Mouse (Mus musculus) T-cell, adult 2 months (primary cell): ENCODE data around the gene Bod1.

ENCODE experiments used
- DNase-seq: peaks from one replicate; pipeline ENCODE4 v3.0.0; 2022; ENCODE audit warnings: low spot score

Bod1 gene

DNA sequence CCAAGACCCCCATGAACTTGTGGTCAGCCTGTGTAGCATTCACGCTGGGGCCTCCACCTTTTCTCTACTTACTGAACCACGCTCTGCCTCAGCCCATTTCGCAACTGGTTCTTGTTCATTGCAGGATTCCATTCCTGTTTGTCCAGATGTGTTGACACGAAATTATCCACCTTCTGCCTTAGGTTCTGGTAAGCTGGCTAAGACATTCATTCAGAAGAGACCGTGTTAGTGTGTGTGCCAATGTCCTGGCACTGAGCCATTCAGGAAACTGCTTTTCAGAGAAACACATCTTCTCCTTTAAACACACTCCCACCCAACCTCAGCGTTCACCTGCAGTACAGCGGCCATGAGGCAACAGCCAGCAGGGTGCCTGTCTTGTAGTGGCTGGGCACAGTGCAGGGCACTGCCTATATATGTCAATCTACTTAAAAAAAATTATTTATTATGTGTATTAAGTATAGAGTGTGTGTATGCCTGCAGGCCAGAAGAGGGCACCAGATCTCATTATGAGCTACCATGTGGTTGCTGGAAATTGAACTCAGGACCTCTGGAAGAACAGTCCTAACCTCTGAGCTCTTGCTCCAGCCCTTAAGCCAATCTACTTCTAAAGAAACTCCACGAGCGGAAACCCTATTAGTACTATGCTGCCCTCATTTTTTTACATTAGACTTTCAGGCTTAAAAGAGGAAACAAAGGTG, 2.4 kb downstream of the Bod1 start:
- DNase-seq, result no peak

DNA sequence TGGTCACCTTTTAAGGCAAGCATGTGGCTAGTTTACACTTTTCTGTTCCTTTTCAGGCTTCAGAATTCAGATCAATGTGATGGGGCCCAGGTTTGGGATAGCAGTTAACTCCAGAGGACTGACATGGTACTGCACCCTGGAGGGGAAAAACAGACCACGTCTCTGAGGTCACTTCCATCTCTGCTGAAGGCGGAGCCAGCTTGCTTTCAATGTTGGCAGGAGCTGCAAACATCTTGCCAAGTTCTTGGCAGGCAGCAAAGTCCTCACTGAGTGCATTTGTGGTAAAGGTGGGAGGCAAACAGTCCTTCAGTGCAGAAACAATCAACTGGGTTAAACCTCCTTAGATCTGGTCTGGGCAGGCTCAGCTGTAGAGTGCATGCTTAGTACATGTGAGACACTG, 7.5 kb downstream of the Bod1 start:
- peak; percentile 41 for DNase-seq

DNA sequence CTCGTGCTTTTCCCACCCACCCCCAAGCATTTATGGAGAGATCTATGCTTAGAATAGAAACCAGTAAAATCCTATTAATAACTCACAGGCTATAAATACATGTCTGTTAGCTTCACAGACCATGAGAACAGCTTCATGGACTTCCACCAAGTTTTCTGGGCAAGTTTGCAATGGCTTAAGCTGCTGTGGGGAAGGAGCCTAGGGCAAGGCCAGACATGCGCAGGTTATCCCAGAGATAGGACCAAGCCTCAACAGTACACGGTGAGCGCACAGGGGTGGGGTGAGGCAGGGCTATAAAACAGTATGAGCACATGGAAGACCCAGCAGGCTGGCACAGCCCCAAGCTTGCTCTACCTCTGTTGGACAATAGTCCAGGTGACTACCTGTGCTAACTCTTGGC, 8.2 kb downstream of the Bod1 start:
- DNase-seq, result no peak

DNA sequence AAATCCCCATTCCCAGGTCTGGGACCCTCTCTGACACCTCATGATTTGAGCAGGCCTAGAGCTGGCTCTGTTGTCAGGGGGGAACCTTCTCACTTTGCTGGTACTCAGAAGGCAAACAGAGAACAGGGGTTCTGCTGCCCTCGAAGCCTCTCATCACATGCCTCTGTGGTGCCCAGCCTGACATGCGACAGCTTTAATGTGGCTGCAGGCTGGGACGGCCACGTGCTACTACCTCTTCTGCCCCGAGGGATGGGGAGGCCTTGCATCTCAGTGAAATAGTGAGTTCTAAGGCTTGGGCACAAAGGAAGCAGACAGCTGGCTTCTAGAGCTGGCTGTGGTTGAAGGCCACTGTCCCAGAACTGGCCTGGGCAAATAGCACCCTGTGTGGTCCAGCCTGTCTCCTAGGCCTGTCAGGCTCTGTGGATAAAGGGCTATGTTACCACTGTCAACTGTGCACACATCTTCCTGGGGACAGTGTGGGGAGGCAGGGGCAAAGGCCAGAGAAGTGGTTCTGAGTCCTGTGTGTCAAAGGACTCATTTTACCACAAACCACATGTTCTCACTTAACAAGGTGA, 8.7 kb downstream of the Bod1 start:
- DNase-seq, result no peak

DNA sequence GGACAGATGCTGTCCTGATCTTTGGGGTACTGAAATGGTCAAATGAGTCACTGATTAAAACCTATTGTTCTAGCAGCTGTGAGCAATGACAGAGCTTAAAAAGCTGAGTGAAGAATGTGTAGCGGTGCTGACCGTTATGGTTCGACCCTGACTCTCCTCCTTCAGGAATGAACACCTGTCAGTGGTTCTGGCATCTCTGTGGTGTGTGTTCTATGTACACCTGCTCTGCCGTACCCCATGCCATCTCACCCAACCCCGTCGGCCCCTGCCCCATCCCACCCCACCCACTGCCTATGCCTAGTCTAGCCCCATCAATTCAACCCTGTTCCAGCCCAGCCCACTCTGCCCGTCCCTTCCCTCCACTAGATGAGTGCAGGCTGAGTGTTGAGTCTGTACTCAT, 9.5 kb downstream of the Bod1 start:
- no peak for DNase-seq

DNA sequence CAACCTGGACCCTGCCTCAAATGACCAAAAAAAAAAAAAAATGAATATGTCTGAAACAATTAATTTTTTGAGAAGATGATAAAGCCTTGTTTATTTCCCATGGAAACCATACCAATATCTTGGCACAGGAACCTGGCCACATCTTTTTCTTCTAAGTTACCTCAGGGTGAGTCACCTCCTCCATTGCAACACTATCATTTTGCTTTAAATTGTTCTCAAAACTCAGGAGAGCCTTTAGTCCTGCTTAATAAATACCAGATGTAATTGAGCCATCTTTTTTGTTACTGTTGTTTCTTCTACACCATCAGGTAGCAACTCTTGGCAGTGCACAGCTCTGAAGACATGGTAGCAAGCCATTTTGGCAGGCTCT, 13.9 kb downstream of the Bod1 start:
- no peak for DNase-seq

DNA sequence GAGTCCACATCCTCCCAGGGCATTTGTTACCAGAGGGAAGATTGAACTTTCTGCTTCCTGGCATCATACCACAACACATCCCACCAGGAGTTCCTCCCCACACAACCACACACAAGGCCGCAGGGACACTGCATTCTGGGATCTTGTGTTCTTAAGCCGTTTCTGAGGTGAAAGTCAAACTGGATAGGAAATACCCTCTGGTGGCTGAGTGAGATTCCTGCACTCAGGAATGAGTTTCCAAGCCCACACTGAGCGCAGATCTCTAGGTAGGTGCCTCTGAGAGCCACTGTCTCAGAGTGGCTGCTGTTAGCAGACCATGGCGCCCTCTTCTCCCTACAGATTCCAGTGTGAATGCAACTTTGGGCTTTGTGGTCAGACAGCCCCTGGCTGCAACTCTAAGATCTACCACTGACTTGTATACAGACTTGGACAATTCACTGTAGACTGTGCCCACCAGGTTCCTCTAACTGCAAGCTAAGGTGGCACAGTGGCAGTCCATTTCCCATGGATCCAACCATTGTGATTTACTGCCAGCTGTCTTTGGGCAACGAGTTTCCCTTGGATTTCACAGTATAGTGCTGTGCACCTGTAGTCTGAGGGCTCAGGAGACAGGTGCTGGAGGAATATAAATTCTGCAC, 14.4 kb downstream of the Bod1 start:
- no peak for DNase-seq

DNA sequence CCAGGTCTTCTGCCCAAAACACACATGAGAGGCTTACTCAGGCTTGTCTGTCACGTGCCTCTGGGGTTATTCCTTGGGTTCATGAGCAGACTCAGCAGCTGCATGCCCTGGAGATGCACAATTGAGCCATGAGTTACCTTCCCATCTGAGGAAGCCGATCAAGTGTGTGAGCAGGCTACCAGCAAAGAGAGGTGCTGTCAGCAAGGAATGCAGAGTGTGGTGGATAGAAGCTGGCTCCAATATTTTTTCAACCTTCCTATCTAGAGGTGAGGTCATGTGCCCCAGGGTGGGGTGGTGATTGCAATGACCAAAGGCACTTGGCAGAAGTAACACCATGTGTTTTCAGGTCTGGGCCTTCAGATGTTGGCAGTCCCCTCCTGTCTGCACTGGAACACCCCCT, 22.2 kb downstream of the Bod1 start:
- no peak for DNase-seq

DNA sequence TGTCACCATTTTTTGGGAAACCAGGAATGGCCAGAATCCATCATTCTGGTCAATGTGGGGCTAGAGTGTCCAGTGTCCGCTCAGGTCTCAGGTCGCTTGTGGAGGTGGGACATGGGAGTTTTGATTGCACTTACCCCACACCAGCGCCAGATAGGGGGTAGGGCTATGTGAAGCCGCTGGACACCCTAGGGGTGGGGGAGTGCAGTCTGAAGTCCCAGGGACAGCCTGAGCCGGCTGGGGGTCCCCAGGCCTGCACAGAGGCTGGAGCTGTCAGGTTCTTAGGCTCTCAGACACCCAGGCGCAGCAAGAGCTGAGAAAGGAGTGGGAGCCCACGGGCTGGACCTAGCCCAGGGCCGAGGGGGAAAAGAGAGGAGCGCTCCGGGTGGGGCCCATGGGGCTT, 24.4 kb downstream of the Bod1 start:
- DNase-seq, result no peak

DNA sequence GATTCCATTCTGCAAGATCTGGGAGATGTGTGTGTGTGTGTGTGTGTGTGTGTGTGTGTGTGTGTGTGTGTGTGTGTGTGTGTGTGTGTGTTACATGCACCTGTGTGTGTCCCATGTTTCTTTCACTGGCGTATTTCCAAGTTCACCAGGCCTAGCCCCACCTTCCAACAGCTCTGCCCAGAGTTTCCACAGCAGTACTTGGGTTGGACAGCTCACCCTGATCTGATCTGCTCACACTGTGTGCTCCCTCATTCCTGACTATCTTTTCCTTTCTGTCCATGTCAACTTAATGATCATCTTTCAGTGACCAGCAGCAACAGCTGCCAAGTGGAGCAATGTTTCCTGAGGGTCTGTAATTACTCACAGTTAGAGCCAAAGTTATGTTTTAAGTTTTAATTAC, 25.1 kb downstream of the Bod1 start:
- no peak for DNase-seq

DNA sequence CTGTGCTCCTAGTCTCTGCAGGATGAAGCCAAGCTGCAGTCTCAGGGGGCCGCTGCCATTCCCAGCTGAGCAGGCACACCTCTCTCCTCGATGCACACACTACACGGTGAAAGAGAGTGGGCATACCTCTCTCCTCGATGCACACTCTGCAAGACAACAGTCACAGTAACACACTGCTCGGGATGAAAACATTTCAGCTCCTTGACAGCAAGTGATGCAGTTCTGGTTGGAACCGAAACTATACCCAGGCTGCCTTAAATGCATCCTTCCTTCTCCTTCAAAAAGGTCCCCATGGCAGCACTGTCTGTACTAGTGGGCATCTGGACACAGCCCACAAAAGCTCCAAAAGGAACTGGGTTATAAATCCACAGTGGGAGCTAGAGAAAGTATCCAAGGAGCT, 28.6 kb downstream of the Bod1 start:
- no peak for DNase-seq

DNA sequence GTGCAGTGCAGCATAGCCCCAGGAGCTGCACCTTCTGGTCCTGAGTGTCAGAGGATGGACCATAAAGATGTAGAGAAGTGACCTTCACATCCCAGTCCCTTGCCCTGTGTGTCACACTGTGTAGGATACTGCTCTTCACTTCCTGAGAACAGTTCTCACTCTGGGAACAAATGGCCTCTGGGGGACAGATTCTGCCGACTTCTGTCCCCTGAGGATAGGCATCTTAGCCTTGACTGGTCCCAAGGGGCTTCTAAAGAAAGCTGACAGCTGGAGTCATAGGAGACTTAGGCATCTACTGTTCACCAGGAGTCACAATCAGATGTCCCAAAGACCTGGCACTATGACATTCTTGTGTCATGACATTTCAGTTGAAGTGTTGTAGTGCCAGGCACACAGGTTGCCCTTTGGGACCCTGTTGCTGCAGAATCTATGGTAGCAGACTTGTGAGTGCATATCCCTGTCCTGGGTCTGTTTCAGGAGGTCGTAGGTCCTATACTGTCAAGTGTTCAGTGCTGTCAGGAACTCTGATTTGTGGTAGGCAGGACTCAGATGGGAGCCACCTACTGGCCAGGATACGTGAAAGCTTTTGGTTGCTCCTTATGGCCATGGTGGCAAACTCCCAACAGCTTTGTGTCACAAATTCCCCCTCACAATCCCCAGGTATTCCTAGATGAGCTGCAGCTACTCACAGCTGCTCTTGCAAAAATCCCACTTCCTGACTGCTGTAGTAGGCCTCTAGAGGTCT, 30.4 kb downstream of the Bod1 start:
- no peak for DNase-seq

DNA sequence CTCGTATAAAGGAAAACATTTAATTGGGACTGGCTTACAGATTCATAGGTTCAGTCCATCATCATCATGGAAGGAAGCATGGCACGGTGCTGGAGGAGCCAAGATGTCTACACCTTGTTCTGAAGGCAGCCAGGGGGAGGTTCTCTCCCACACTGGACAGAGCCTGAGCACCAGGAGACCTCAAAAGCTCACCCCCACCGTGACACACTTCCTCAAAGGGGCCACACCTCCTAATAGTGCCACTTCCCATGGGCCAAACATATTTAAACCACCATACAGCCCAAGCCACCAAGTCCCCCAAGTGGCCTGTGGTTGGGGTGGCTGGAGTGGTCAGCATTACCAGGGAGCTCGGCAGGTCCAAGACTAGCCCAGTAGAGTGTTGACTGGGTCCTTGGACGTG, 31.5 kb downstream of the Bod1 start:
- DNase-seq, result no peak

DNA sequence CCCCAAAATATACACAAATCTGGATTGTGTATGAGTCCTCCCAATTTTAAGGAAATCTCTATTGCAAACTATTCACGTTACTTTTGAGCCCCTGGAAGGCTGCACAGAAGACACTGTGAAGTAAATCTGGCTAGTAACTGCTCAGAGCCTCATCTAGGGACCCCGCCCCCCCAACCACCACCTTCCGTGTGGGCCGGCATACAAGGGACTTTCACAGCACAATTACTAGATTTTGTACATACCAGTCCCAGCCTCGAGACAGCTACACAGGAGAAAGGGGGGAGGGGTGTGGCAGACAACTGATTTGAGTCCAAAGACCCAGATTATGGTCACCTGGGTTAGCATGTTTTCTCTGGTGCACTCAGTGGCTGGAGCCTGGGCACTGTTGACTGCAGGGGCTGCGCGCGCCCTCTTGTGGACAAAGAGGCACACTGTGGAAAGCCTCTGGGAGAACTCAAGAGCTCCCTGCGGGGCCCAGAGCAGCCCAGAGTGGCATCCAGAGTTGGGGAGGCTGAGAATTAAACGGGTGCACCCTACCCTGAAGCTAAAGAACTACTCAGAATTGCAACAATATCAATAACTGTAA, 33.8 kb downstream of the Bod1 start:
- DNase-seq, result peak; percentile 9

DNA sequence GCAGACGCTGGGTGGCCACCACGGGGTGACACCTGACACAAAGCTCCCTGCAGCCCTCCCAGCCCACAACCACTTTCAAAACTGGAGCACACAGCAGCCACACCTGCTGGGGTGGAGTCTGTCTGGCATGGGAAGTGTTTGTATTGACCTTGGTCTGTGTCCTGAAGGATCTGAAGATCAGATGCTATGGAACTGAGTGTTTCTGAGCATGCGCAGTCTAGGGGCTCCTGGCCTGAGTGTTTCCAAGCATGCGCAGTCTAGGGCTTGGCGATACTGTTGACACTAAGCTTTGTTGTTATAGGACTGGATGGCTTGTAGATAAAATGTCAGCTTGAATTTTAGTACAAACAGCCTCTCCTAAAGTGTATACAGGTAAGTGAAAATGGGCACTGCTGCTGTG, 43.0 kb downstream of the Bod1 start:
- DNase-seq, result no peak

DNA sequence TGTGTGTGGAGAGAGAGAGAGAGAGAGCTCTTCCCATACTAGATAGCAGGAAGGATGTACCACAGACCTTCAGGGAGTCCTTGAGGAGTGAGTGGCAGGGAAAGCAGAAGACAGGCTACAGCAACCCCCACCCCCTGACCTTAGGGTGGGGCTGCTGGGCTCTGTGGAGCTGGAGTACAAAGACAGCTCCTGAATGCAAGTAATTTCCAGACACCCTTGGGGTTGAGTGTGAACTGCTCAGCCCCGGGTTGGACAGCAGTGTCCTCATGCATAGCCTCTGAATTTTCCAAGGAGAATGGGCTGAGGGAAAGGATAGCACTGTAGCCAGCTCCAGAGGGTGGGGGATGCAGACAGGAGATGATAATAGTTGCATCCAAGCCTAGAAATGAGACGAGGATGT, 50.9 kb downstream of the Bod1 start:
- DNase-seq, result no peak

DNA sequence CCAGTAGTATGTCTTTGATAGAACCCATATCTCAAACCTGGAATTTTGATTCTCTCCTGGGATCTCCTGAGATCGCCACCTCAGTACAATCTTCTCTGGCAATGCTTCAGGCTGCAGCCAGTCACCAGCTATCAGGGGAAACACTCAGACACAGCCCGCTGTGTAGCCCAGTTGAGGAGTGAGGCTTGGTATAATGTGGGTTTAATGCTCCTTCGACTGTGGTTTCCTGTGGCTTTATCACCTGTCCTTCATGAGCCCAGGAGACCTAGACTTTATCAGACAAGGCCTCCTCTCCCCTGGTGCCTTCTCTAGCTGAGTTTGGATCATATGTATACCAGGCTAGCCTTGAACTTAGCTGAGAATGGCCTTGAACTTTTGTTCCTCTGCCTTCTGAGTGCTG, 53.9 kb downstream of the Bod1 start:
- no peak for DNase-seq

DNA sequence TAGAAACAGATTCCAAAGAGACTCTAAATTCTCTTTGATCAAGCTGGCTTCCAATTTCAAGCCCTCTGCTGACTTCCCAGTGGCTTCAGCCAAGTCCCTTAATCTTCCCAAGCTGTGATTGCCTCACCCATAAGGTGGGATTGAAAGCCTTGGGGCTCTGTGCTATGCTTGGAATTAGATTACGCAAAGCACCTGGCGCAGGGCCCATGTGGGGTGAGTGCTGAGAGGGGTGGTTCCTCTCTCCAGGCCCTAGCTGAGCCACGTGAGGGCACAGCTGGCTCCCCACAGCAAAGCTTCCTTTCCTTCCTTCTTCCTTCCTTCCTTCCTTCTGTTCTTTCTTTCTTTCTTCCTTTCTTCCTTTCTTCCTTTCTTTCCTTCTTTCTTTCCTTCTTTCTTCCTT, 54.4 kb downstream of the Bod1 start:
- no peak for DNase-seq

DNA sequence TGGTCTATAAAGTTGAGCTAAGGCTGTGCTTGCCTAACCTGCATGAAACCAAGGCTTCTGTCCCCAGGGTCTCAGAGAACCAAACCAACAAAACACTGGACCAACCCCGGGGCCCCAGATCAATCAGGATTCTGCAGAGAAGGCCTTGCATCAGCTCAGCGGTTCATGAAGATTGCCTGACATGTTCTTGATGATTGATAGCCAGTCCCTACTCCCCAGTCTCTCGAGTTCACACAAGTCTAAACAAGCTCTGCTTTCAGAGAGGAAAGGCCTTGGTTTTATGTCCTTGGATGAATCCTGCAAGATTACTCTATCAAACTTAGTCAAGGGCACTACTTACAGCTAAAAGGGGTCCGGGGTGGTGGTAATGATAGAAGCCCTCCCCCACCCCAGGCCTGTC, 55.0 kb downstream of the Bod1 start:
- DNase-seq, result no peak
